Mouse (Mus musculus) NIH3T3 (cell line): ENCODE data around the gene Zfp114.

Source experiments
- DNase-seq: peaks from one replicate; pipeline ENCODE4 v3.0.0-alpha.2; 2012; ENCODE audit warnings: low read depth

The Zfp114 gene

GRCm38 (mm10) chr7:24174618-24175336 lies at the start of gene Zfp114:
Gene Zfp114, plus strand, starts transcription at chr7:24175060.
- peak; percentile 41 for DNase-seq

GRCm38 (mm10) chr7:24133425-24133995 lies 41.4 kb upstream of the Zfp114 start:
- DNase-seq, result no peak

- DNase-seq, result peak; percentile 89
These were observed 40.6 kb upstream of the Zfp114 start, which contains the start of gene Zfp235 for GRCm38 (mm10) chr7:24133996-24134828. Gene Zfp235, plus strand, starts transcription at chr7:24134169.

GRCm38 (mm10) chr7:24142566-24142965 lies 32.3 kb upstream of the Zfp114 start:
- no peak for DNase-seq

GRCm38 (mm10) chr7:24153272-24153671 lies 21.6 kb upstream of the Zfp114 start:
- peak; percentile 65 for DNase-seq

- no peak for DNase-seq
These were observed 2.7 kb upstream of the Zfp114 start for GRCm38 (mm10) chr7:24172191-24172590.

- DNase-seq, result no peak
These were observed 464 bp downstream of the Zfp114 start for GRCm38 (mm10) chr7:24175337-24175711.

GRCm38 (mm10) chr7:24187611-24188010 lies 12.8 kb downstream of the Zfp114 start:
- no peak for DNase-seq

GRCm38 (mm10) chr7:24188901-24189570 lies 14.2 kb downstream of the Zfp114 start:
- DNase-seq, result no peak

GRCm38 (mm10) chr7:24189571-24189944 lies 14.7 kb downstream of the Zfp114 start:
- no peak for DNase-seq

- no peak for DNase-seq
These were observed 16.5 kb downstream of the Zfp114 start for GRCm38 (mm10) chr7:24191361-24191760.

- DNase-seq, result no peak
These were observed 18.3 kb downstream of the Zfp114 start for GRCm38 (mm10) chr7:24193157-24193556.

GRCm38 (mm10) chr7:24196961-24197360 lies 22.1 kb downstream of the Zfp114 start:
- no peak for DNase-seq

GRCm38 (mm10) chr7:24207488-24208261 lies 32.8 kb downstream of the Zfp114 start:
- peak; percentile 90 for DNase-seq

- DNase-seq, result no peak
These were observed 33.5 kb downstream of the Zfp114 start for GRCm38 (mm10) chr7:24208282-24208886.

GRCm38 (mm10) chr7:24210296-24210695 lies 35.4 kb downstream of the Zfp114 start:
- DNase-seq, result no peak

- DNase-seq, result no peak
These were observed 36.5 kb downstream of the Zfp114 start, which contains the start of gene Zfp111 for GRCm38 (mm10) chr7:24211343-24211742. Gene Zfp111, minus strand, starts transcription at chr7:24211443.
